Mouse (Mus musculus) adrenal gland (tissue): ENCODE results near the gene Ccnl2.

Experiments used
- intact Hi-C: fragments of 180-260 bp; cut with DNase I; formaldehyde crosslinking; loops from one replicate; pipeline ENCODE4 v1.15.1; 2025
- microRNA-seq, 2 experiments: library from miRNA; unstranded; fragments of <30 nt; microRNA quantifications; one replicate each; pipeline ENCODE4; 2019

Ccnl2 gene

GRCm38 (mm10) chr4:155863001-155863400 lies 50.7 kb downstream of the Ccnl2 start, which contains the start of gene Tas1r3:
Tas1r3 (minus strand) TSS chr4:155863362.
- intact Hi-C loops: no loop called here

GRCm38 (mm10) chr4:155868614-155869298 lies 56.5 kb downstream of the Ccnl2 start:
- intact Hi-C loops: no loop called here

- intact Hi-C loops: no loop called here
These were observed 57.2 kb downstream of the Ccnl2 start, which contains the start of the genes Cptp and Ints11 for GRCm38 (mm10) chr4:155869317-155870033. Cptp (minus strand) TSS chr4:155869440. Ints11 (plus strand) TSS chr4:155869546.

- intact Hi-C loops: no loop called here
These were observed 59.1 kb downstream of the Ccnl2 start for GRCm38 (mm10) chr4:155871404-155871803.

Small RNAs within 50 kb of the gene (microRNA-seq; reads per million reads assigned to microRNA genes)
- 0 reads per million in 2 experiments for gene Gm27743
